Mouse (Mus musculus): ENCODE results near the gene Slc9b1. TPM values are rescaled to one million over a fixed set of nuclear protein-coding genes. Genes with fewer than 3 reads are reported as not detected.

Slc9b1 gene
- polyA plus RNA-seq (2014; fragmentation: Illumina TruSeq; extraction: RNeasy Lipid Tissue Mini Kit (QIAGEN cat#74804); ENCODE audit: low read depth, low replicate concordance), result 342 TPM

GRCm38 (mm10) chr3:135347739-135348264, at the start of gene Slc9b1:
TSS of gene Slc9b1 (plus strand) at chr3:135348029.

GRCm38 (mm10) chr3:135307411-135308259, 40.2 kb upstream of the Slc9b1 start, which contains the start of gene Slc9b2:
TSS of gene Slc9b2 (plus strand) at chr3:135307700.

GRCm38 (mm10) chr3:135423608-135424212, 75.9 kb downstream of the Slc9b1 start, which contains the start of gene Cisd2:
TSS of gene Cisd2 (minus strand) at chr3:135423925.

DNA sequence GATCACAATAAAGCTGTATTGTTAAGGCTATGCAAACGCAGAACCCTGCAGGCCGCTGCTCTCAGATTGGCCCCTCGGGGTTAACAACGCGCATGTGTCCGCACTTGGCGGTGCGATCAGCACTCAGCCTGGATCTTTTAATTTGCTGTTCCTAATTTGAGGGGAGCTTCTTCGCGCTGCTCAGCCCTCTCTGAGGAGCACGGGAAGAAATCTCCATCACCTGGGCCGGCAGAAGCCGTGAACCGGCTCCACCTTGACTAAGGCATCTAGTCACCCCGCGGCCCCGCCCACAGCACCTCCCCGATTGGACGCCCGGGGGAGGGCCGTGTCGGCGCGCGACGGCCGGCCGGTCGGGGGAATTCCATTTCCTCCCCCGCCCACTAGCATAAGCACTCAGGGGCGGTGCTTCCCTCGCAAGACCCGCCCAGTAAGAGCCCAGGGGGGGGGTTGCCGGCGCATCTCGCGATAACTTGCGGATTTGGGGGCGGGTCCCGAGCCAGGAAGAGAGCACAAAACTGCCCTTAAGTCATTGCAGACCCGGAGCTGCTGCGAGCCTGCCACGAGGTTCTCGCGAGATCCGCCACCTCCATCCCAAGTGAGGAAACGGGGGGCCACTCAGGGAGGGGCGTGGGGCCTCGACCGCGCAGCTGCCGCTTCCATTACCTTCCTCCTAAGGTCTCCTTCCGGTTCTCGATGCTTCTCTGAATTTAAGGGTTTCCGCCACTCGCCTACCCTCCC, 90.1 kb downstream of the Slc9b1 start, which contains the start of gene Ube2d3:
Ube2d3 (plus strand) TSS at position 392 of the 738 bp plus-strand sequence.

Other genes starting within 250 kb of the Slc9b1 start
- gene Cenpe, start 135.5 kb upstream of the Slc9b1 start, polyA plus RNA-seq (2014; fragmentation: Illumina TruSeq; extraction: RNeasy Lipid Tissue Mini Kit (QIAGEN cat#74804); ENCODE audit: low read depth, low replicate concordance), result 66.2 TPM
- 0.55 TPM for gene Bdh2, start 66.8 kb upstream of the Slc9b1 start, polyA plus RNA-seq (2014; fragmentation: Illumina TruSeq; extraction: RNeasy Lipid Tissue Mini Kit (QIAGEN cat#74804); ENCODE audit: low read depth, low replicate concordance)
- not detected for gene Slc9b2, start 40.3 kb upstream of the Slc9b1 start, polyA plus RNA-seq (2014; fragmentation: Illumina TruSeq; extraction: RNeasy Lipid Tissue Mini Kit (QIAGEN cat#74804); ENCODE audit: low read depth, low replicate concordance)
- 24.1 TPM for gene Cisd2, start 75.9 kb downstream of the Slc9b1 start, polyA plus RNA-seq (2014; fragmentation: Illumina TruSeq; extraction: RNeasy Lipid Tissue Mini Kit (QIAGEN cat#74804); ENCODE audit: low read depth, low replicate concordance)
- 1,458 TPM for gene Ube2d3, start 90.1 kb downstream of the Slc9b1 start, polyA plus RNA-seq (2014; fragmentation: Illumina TruSeq; extraction: RNeasy Lipid Tissue Mini Kit (QIAGEN cat#74804); ENCODE audit: low read depth, low replicate concordance)
- gene Manba, start 137.6 kb downstream of the Slc9b1 start, polyA plus RNA-seq (2014; fragmentation: Illumina TruSeq; extraction: RNeasy Lipid Tissue Mini Kit (QIAGEN cat#74804); ENCODE audit: low read depth, low replicate concordance), result 11.9 TPM

Measured in testis, adult 10 weeks (tissue).